17 mouse cellular contexts compared by ENCODE assay signal in genomic region chr16:72159411-72159810, GRCm38 (mm10).
"Had no signal": no experiment of that assay in that cellular context is flagged by ENCODE, and none has a peak within 500 bp of the region (broad histone marks: within the 10 kb centered on the region; RNA-seq: fewer than 3 reads in every experiment).

No protein-coding gene starts in this region.

- H3K36me3 ChIP-seq: midbrain, embryonic 12.5 days; neural tube, embryonic 13.5 days; neural tube, embryonic 15.5 days had no signal

- H3K9ac ChIP-seq: liver, embryonic 14.5 days; lung, embryonic 14.5 days; midbrain, embryonic 12.5 days; neural tube, embryonic 13.5 days; neural tube, embryonic 15.5 days had no signal

- H3K4me1 ChIP-seq: midbrain, embryonic 12.5 days; neural tube, embryonic 15.5 days had no signal

- H3K4me3 ChIP-seq: midbrain, embryonic 12.5 days; neural tube, embryonic 13.5 days; neural tube, embryonic 15.5 days had no signal

- H3K27me3 ChIP-seq: midbrain, embryonic 12.5 days; neural tube, embryonic 13.5 days; neural tube, embryonic 15.5 days had no signal

- H3K27ac ChIP-seq: liver, embryonic 14.5 days; midbrain, embryonic 12.5 days; neural tube, embryonic 13.5 days; neural tube, embryonic 15.5 days had no signal

- DNase-seq: lung, adult 18-20 months; lung, embryonic 14.5 days; lung, postnatal 10 days; lung, postnatal 4 days; midbrain, embryonic 14.5 days; retina, postnatal 1 day; right cerebral cortex, adult 18-20 months; right cerebral cortex, postnatal 25 days; right cerebral cortex, postnatal 4 days; spleen, adult 18-20 months; thymus, adult 18-20 months; thymus, postnatal 14 days; thymus, postnatal 36 days had no signal

- H3K9me3 ChIP-seq: midbrain, embryonic 12.5 days; neural tube, embryonic 13.5 days; neural tube, embryonic 15.5 days had no signal

- H3K4me2 ChIP-seq: lung, embryonic 14.5 days; midbrain, embryonic 12.5 days; neural tube, embryonic 13.5 days; neural tube, embryonic 15.5 days had no signal
